Comparison of ENCODE assay signal across 8 mouse cellular contexts in genomic region chr12:101083076-101083838, GRCm38 (mm10). TPM values are rescaled to one million over a fixed set of nuclear protein-coding genes. Genes with fewer than 3 reads are reported as not detected.
A peak's percentile ranks its signal among the peaks of the same experiment; 100 is the strongest.
DNase-seq lines count a peak whose midpoint lies in the region; ATAC-seq lines count a peak whose summit lies in the region.

Gene Ppp4r3a, minus strand, starts transcription at chr12:101083702.

- peaks cover 49% of the 10 kb centered on the region for H3K79me2 ChIP-seq in macrophage (ENCODE audit: inconsistent target)

- H3K9me3 ChIP-seq in hindbrain, embryonic 16.5 days (ENCODE audit: control insufficient read depth, low read length) = no peaks in the 10 kb centered on the region

- H3K4me1 ChIP-seq in hindbrain, embryonic 16.5 days (ENCODE audit: control insufficient read depth, insufficient read depth, low read depth, low read length) = peaks cover 22% of the 10 kb centered on the region

- no peaks in the 10 kb centered on the region for H3K36me3 ChIP-seq in hindbrain, embryonic 16.5 days (ENCODE audit: control insufficient read depth, insufficient read depth, low read length)
- no peaks in the 10 kb centered on the region for H3K36me3 ChIP-seq in macrophage (ENCODE audit: inconsistent target)

- peak within 1 kb of the TSS; percentile 96 for H3K4me2 ChIP-seq in hindbrain, embryonic 16.5 days (ENCODE audit: low read length)

- ATAC-seq in hindbrain, embryonic 16.5 days = peak; percentile 97

- WGBS in hindbrain, embryonic 16.5 days = under 1% methylated on average over 90 of the region's 90 CpGs
- WGBS in macrophage (ENCODE audit: missing documents) = under 1% methylated on average over 90 of the region's 90 CpGs

- H3K9ac ChIP-seq in hindbrain, embryonic 16.5 days (ENCODE audit: low read depth, low read length) = peak within 1 kb of the TSS; percentile 99

- H3K27ac ChIP-seq in hindbrain, embryonic 16.5 days (ENCODE audit: low read depth, low read length) = peak within 1 kb of the TSS; percentile 99
- peak within 1 kb of the TSS; percentile 80 for H3K27ac ChIP-seq in macrophage

- H3K4me3 ChIP-seq in hindbrain, embryonic 16.5 days (ENCODE audit: low read length) = peak within 1 kb of the TSS; percentile 99
- H3K4me3 ChIP-seq in macrophage (ENCODE audit: inconsistent target) = peak within 1 kb of the TSS; percentile 70

- no peaks in the 10 kb centered on the region for H3K27me3 ChIP-seq in hindbrain, embryonic 16.5 days (replicated peaks; ENCODE audit: control insufficient read depth, insufficient read depth, low read length)

- peak; percentile 84 for DNase-seq in WW6 (ENCODE audit: low read depth, low spot score)
- peak; percentile 93 to 95 for DNase-seq in cerebellum, postnatal 4 days (ENCODE audit: low spot score in 2 of 2)
- DNase-seq in gastrocnemius, adult 18-20 months (ENCODE audit: low spot score) = peak; percentile 96
- DNase-seq in left cerebral cortex, adult 18-20 months (ENCODE audit: low spot score in 2 of 2) = peak; percentile 97 to 98
- DNase-seq in right cerebral cortex, adult 18-20 months = peak; percentile 96
- peak; percentile 88 for DNase-seq in urinary bladder, postnatal 10 days (ENCODE audit: low spot score)

RNA-seq across cellular contexts. Expression of gene Ppp4r3a, which starts in this region (rescaled TPM):
- total RNA-seq in gastrocnemius, adult 18-20 months (2021) = 10 to 100 TPM; 17.7 to 18.5 TPM
- 18.9 and 20.2 TPM in 2 replicates for polyA plus RNA-seq in hindbrain, embryonic 16.5 days (2015; fragmentation: Nextera tagmentation; extraction: Ambion mirVana)
- total RNA-seq in left cerebral cortex, adult 18-20 months (2021) = 10 to 100 TPM; 44.2 to 44.6 TPM
- total RNA-seq in macrophage (2018; cell fraction: chromatin; rRNA removed) = 100 to 1,000 TPM; 114 to 271 (median 211) TPM
- 10 to 100 TPM; 34.5 to 57.6 (median 43.7) TPM for total RNA-seq in macrophage (2018; cell fraction: cytosol; rRNA removed)
- total RNA-seq in macrophage (2018; cell fraction: nucleus; rRNA removed) = 100 to 1,000 TPM in 25 of 26 experiments, 10 to 100 TPM in 1; 93.3 to 203 (median 140) TPM
- polyA plus RNA-seq in macrophage (2018) = 31.3 to 62.1 TPM (median 34.6 TPM) in 3 replicates

Comparison
In these comparisons a context has a peak if more than half of its experiments do, and no peak if none do; other contexts are left out.
1. Peak in every context shown above with its lines: DNase-seq, ATAC-seq, H3K4me3 ChIP-seq and H3K27ac ChIP-seq.